Mouse (Mus musculus): ENCODE data around the gene Trim50. TPM values are rescaled to one million over a fixed set of nuclear protein-coding genes. Genes with fewer than 3 reads are reported as not detected.
A peak's percentile ranks its signal among the peaks of the same experiment; 100 is the strongest.

Gene Trim50
- polyA plus RNA-seq, 1 experiment from 2014 or later, result not detected

- 6% methylated on average over 2 of the region's 2 CpGs for whole genome bisulfite sequencing
- Histone ChIP-seq H3K9ac (ENCODE audit: low read length) (no peak overlapping the region), H3K36me3 (ENCODE audit: control insufficient read depth, insufficient read depth, low read length) (no peaks in the 10 kb centered on the region), H3K9me3 (replicated peaks; ENCODE audit: control insufficient read depth, low read length) (0 out of 2 replicates have a peak, but pooled peaks cover 2% of the 10 kb centered on the region), H3K4me1 (ENCODE audit: control insufficient read depth, insufficient read depth, low read length) (no peaks in the 10 kb centered on the region), H3K27me3 (replicated peaks; ENCODE audit: control insufficient read depth, insufficient read depth, low read length) (no peaks in the 10 kb centered on the region), H3K27ac (ENCODE audit: low read depth, low read length) (no peak overlapping the region), H3K4me3 (ENCODE audit: low read depth, low read length) (no peak overlapping the region), H3K4me2 (ENCODE audit: low read length) (no peak overlapping the region)
- DNase-seq (ENCODE audit: low spot score) (peak; percentile 88), ATAC-seq (peak; percentile 40; the same call in 1 of the 2 replicates)
These were observed 47.1 kb downstream of the Trim50 start for GRCm38 (mm10) chr5:135400244-135400643.

- no peak overlapping the region for H3K9ac ChIP-seq (ENCODE audit: low read length)
- no peaks in the 10 kb centered on the region for H3K27me3 ChIP-seq (replicated peaks; ENCODE audit: control insufficient read depth, insufficient read depth, low read length)
- H3K4me1 ChIP-seq (ENCODE audit: control insufficient read depth, insufficient read depth, low read length), result no peaks in the 10 kb centered on the region
- no peak overlapping the region for H3K4me2 ChIP-seq (ENCODE audit: low read length)
- no peak overlapping the region for H3K27ac ChIP-seq (ENCODE audit: low read depth, low read length)
- peaks cover 5% of the 10 kb centered on the region for H3K36me3 ChIP-seq (ENCODE audit: control insufficient read depth, insufficient read depth, low read length)
- ATAC-seq (peak; percentile 71), DNase-seq (ENCODE audit: low spot score) (peak; percentile 79)
- H3K4me3 ChIP-seq (ENCODE audit: low read depth, low read length), result no peak overlapping the region
- 34% methylated on average over 20 of the region's 20 CpGs for WGBS
- H3K9me3 ChIP-seq (replicated peaks; ENCODE audit: control insufficient read depth, low read length), result 0 out of 2 replicates have a peak, but pooled peaks cover 2% of the 10 kb centered on the region
These were observed 51.5 kb downstream of the Trim50 start for GRCm38 (mm10) chr5:135404623-135405022.

GRCm38 (mm10) chr5:135405437-135405836 lies 52.3 kb downstream of the Trim50 start:
- Histone ChIP-seq H3K36me3 (ENCODE audit: control insufficient read depth, insufficient read depth, low read length) (peaks cover 13% of the 10 kb centered on the region), H3K9me3 (replicated peaks; ENCODE audit: control insufficient read depth, low read length) (0 out of 2 replicates have a peak, but pooled peaks cover 2% of the 10 kb centered on the region), H3K4me1 (ENCODE audit: control insufficient read depth, insufficient read depth, low read length) (no peaks in the 10 kb centered on the region), H3K27me3 (replicated peaks; ENCODE audit: control insufficient read depth, insufficient read depth, low read length) (no peaks in the 10 kb centered on the region), H3K4me2 (ENCODE audit: low read length) (no peak overlapping the region), H3K9ac (ENCODE audit: low read length) (no peak overlapping the region), H3K27ac (ENCODE audit: low read depth, low read length) (no peak overlapping the region), H3K4me3 (ENCODE audit: low read depth, low read length) (no peak overlapping the region)
- WGBS, result 84% methylated on average over 9 of the region's 9 CpGs
- DNase-seq (ENCODE audit: low spot score) (no peak), ATAC-seq (no peak)

GRCm38 (mm10) chr5:135408114-135408513 lies 55.0 kb downstream of the Trim50 start:
- DNase-seq (ENCODE audit: low spot score) (no peak), ATAC-seq (no peak)
- Histone ChIP-seq H3K9ac (ENCODE audit: low read length) (no peak overlapping the region), H3K4me1 (ENCODE audit: control insufficient read depth, insufficient read depth, low read length) (no peaks in the 10 kb centered on the region), H3K27me3 (replicated peaks; ENCODE audit: control insufficient read depth, insufficient read depth, low read length) (no peaks in the 10 kb centered on the region), H3K4me2 (ENCODE audit: low read length) (no peak overlapping the region), H3K36me3 (ENCODE audit: control insufficient read depth, insufficient read depth, low read length) (peaks cover 30% of the 10 kb centered on the region), H3K9me3 (replicated peaks; ENCODE audit: control insufficient read depth, low read length) (no peaks in the 10 kb centered on the region), H3K27ac (ENCODE audit: low read depth, low read length) (no peak overlapping the region), H3K4me3 (ENCODE audit: low read depth, low read length) (no peak overlapping the region)
- WGBS, result 87% methylated on average over 4 of the region's 4 CpGs

GRCm38 (mm10) chr5:135410266-135410665 lies 57.2 kb downstream of the Trim50 start:
- WGBS, result 95% methylated on average over 9 of the region's 9 CpGs
- no peak for ATAC-seq
- Histone ChIP-seq H3K4me2 (ENCODE audit: low read length) (no peak overlapping the region), H3K27ac (ENCODE audit: low read depth, low read length) (no peak overlapping the region), H3K4me3 (ENCODE audit: low read depth, low read length) (no peak overlapping the region), H3K27me3 (replicated peaks; ENCODE audit: control insufficient read depth, insufficient read depth, low read length) (no peaks in the 10 kb centered on the region), H3K9me3 (replicated peaks; ENCODE audit: control insufficient read depth, low read length) (no peaks in the 10 kb centered on the region), H3K9ac (ENCODE audit: low read length) (no peak overlapping the region), H3K4me1 (ENCODE audit: control insufficient read depth, insufficient read depth, low read length) (no peaks in the 10 kb centered on the region), H3K36me3 (ENCODE audit: control insufficient read depth, insufficient read depth, low read length) (peaks cover 50% of the 10 kb centered on the region)
- no peak for DNase-seq (ENCODE audit: low spot score)

Small RNAs within 50 kb of the gene (microRNA-seq; reads per million reads assigned to microRNA genes)
- gene Mir7033, result 1.3 reads per million, percentile 3 among the genes with 10 or more reads in this experiment

Other genes with a start within 250 kb of the Trim50 start
- 16.3 and 17.4 TPM in 2 replicates for gene Tbl2, start 203.6 kb upstream of the Trim50 start, polyA plus RNA-seq (2014; fragmentation: Nextera tagmentation; extraction: Ambion mirVana)
- gene Bcl7b, start 185.0 kb upstream of the Trim50 start, polyA plus RNA-seq (2014; fragmentation: Nextera tagmentation; extraction: Ambion mirVana), result 47.4 and 48.9 TPM in 2 replicates
- gene Baz1b, start 166.0 kb upstream of the Trim50 start, polyA plus RNA-seq (2014; fragmentation: Nextera tagmentation; extraction: Ambion mirVana), result 35.5 and 44.3 TPM in 2 replicates
- gene Fzd9, start 102.1 kb upstream of the Trim50 start, polyA plus RNA-seq (2014; fragmentation: Nextera tagmentation; extraction: Ambion mirVana), result 11.4 and 12.4 TPM in 2 replicates
- not detected in 2 replicates for gene Fkbp6, start 3.3 kb upstream of the Trim50 start, polyA plus RNA-seq (2014; fragmentation: Nextera tagmentation; extraction: Ambion mirVana)
- 27.2 and 29.9 TPM in 2 replicates for gene Nsun5, start 16.7 kb downstream of the Trim50 start, polyA plus RNA-seq (2014; fragmentation: Nextera tagmentation; extraction: Ambion mirVana)
- 9.8 and 11.3 TPM in 2 replicates for gene Pom121, start 41.3 kb downstream of the Trim50 start, polyA plus RNA-seq (2014; fragmentation: Nextera tagmentation; extraction: Ambion mirVana)
- gene Hip1, start 191.8 kb downstream of the Trim50 start, polyA plus RNA-seq (2014; fragmentation: Nextera tagmentation; extraction: Ambion mirVana), result 24.6 and 30.0 TPM in 2 replicates
- not detected in 2 replicates for gene Ccl26, start 210.3 kb downstream of the Trim50 start, polyA plus RNA-seq (2014; fragmentation: Nextera tagmentation; extraction: Ambion mirVana)
- gene Ccl24, start 219.8 kb downstream of the Trim50 start, polyA plus RNA-seq (2014; fragmentation: Nextera tagmentation; extraction: Ambion mirVana), result 1.0 and 1.9 TPM in 2 replicates